21 mouse cellular contexts compared by ENCODE assay signal in the genomic region with DNA sequence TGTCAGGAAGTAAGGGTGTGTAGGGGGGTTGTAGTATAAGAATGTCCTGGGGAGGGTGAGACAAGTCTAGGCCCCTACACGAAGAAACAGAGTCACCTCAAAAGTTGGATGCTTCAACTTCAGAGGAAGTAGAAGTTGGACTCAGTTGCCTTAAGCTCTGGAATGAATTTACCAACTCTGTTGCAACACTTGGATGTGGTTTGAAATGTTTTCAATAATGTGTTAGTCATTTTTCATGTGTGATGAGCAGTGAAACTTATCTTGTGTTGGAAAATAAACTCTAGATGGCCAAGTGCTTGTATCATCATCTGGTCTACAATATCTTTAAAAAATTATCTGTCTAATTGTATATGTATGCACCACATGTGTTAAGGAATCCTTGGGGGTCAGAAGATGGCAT. TPM values are rescaled to one million over a fixed set of nuclear protein-coding genes. Genes with fewer than 3 reads are reported as not detected.
"Had no signal": no experiment of that assay in that cellular context is flagged by ENCODE, and none has a peak within 500 bp of the region (broad histone marks: within the 10 kb centered on the region; RNA-seq: fewer than 3 reads in every experiment).

No protein-coding gene starts in this region.

- H3K4me3 ChIP-seq: kidney, embryonic 15.5 days; left cerebral cortex, adult 2 months; limb, embryonic 15.5 days; liver, embryonic 13.5 days; lung, embryonic 15.5 days; neural tube, embryonic 12.5 days had no signal

- H3K4me2 ChIP-seq: kidney, embryonic 15.5 days; limb, embryonic 15.5 days; liver, embryonic 13.5 days; lung, embryonic 15.5 days; neural tube, embryonic 12.5 days had no signal

- ATAC-seq: liver, postnatal 0 days had no signal

- DNase-seq: kidney, adult 2 months; kidney, postnatal 14 days; liver, embryonic 13.5 days; liver, postnatal 0 days; lung, postnatal 36 days; midbrain, embryonic 14.5 days; right cerebral cortex, postnatal 4 days; thymus, postnatal 36 days had no signal

- H3K9ac ChIP-seq: kidney, embryonic 15.5 days; limb, embryonic 15.5 days; liver, embryonic 13.5 days; liver, postnatal 0 days; lung, embryonic 15.5 days; neural tube, embryonic 12.5 days had no signal

- H3K4me1 ChIP-seq: kidney, embryonic 15.5 days; limb, embryonic 15.5 days; liver, embryonic 13.5 days; lung, embryonic 15.5 days; neural tube, embryonic 12.5 days had no signal

- H3K36me3 ChIP-seq: kidney, embryonic 15.5 days; limb, embryonic 15.5 days; liver, embryonic 13.5 days; lung, embryonic 15.5 days; neural tube, embryonic 12.5 days had no signal

- H3K27ac ChIP-seq: kidney, embryonic 15.5 days; left cerebral cortex, adult 2 months; limb, embryonic 15.5 days; liver, embryonic 13.5 days; lung, embryonic 15.5 days; neural tube, embryonic 12.5 days had no signal

- H3K27me3 ChIP-seq: kidney, embryonic 15.5 days; limb, embryonic 15.5 days; liver, embryonic 13.5 days; lung, embryonic 15.5 days; neural tube, embryonic 12.5 days had no signal

- H3K9me3 ChIP-seq: kidney, embryonic 15.5 days; limb, embryonic 15.5 days; liver, embryonic 13.5 days; lung, embryonic 15.5 days; neural tube, embryonic 12.5 days had no signal

RNA-seq across cellular contexts. Expression of a gene that starts 5.1 kb away (rescaled TPM):
- total RNA-seq: layer of hippocampus, postnatal 25 days; left cerebral cortex, adult 2 months; left cerebral cortex, postnatal 14 days; megakaryocyte progenitor cell, adult 5-6 weeks; neutrophil, adult 5-6 weeks had no signal
- polyA plus RNA-seq: kidney, adult 2 months; kidney, embryonic 15.5 days; large intestine, adult 2 months; limb, embryonic 11.5 days; limb, embryonic 15.5 days; liver, embryonic 13.5 days; liver, postnatal 0 days; lung, embryonic 15.5 days; midbrain, embryonic 14.5 days; neural tube, embryonic 12.5 days; spleen, adult 2 months; thymus, postnatal 0 days had no signal
